Mouse (Mus musculus) frontal cortex, postnatal 10 days (tissue): ENCODE data around the gene D1Ertd622e.
"Not testable (repeated sequence)": the region's sequence is repeated elsewhere in the genome, so short reads cannot be mapped to it uniquely, and the experiment has no call there.

Source experiments
- DNase-seq, 2 experiments: peaks; one replicate each; pipeline ENCODE4 v3.0.0; 2022; ENCODE audit warnings: low spot score in 2 of 2, mixed read lengths in 1 of 2

Gene D1Ertd622e

GRCm38 (mm10) chr1:97632545-97633256 is 29.2 kb downstream of the D1Ertd622e start:
- DNase-seq, result no peak

GRCm38 (mm10) chr1:97631843-97632470 is 29.9 kb downstream of the D1Ertd622e start:
- no peak for DNase-seq

GRCm38 (mm10) chr1:97630146-97630545 is 31.7 kb downstream of the D1Ertd622e start:
- no peak for DNase-seq

GRCm38 (mm10) chr1:97628859-97629258 is 33.0 kb downstream of the D1Ertd622e start:
- DNase-seq, result no peak

- DNase-seq, result no peak
Observed at GRCm38 (mm10) chr1:97628016-97628415, 33.9 kb downstream of the D1Ertd622e start.

GRCm38 (mm10) chr1:97625427-97625826 is 36.4 kb downstream of the D1Ertd622e start:
- no peak for DNase-seq

- DNase-seq, result no peak
Observed at GRCm38 (mm10) chr1:97624386-97624785, 37.5 kb downstream of the D1Ertd622e start.

GRCm38 (mm10) chr1:97623214-97623856 is 38.5 kb downstream of the D1Ertd622e start:
- no peak for DNase-seq

GRCm38 (mm10) chr1:97622574-97623208 is 39.2 kb downstream of the D1Ertd622e start:
- no peak for DNase-seq

GRCm38 (mm10) chr1:97619621-97620320 is 42.1 kb downstream of the D1Ertd622e start:
- no peak for DNase-seq

- no peak for DNase-seq
Observed at GRCm38 (mm10) chr1:97615525-97615924, 46.3 kb downstream of the D1Ertd622e start.

GRCm38 (mm10) chr1:97614531-97615462 is 47.1 kb downstream of the D1Ertd622e start:
- DNase-seq, result no peak

GRCm38 (mm10) chr1:97611747-97612146 is 50.1 kb downstream of the D1Ertd622e start:
- DNase-seq, result no peak

- no peak for DNase-seq
Observed at GRCm38 (mm10) chr1:97603361-97603760, 58.5 kb downstream of the D1Ertd622e start.

- no peak for DNase-seq
Observed at GRCm38 (mm10) chr1:97600371-97600770, 61.5 kb downstream of the D1Ertd622e start.

- DNase-seq, result no peak
Observed at GRCm38 (mm10) chr1:97599101-97599500, 62.8 kb downstream of the D1Ertd622e start.

- DNase-seq, result no peak
Observed at GRCm38 (mm10) chr1:97588561-97588960, 73.3 kb downstream of the D1Ertd622e start.

- no peak for DNase-seq
Observed at GRCm38 (mm10) chr1:97585106-97585505, 76.8 kb downstream of the D1Ertd622e start.

- DNase-seq, result no peak
Observed at GRCm38 (mm10) chr1:97584171-97584570, 77.7 kb downstream of the D1Ertd622e start.

GRCm38 (mm10) chr1:97583085-97583484 is 78.8 kb downstream of the D1Ertd622e start:
- DNase-seq, result no peak

- DNase-seq, result not testable (repeated sequence)
Observed at GRCm38 (mm10) chr1:97580680-97581079, 81.2 kb downstream of the D1Ertd622e start.
